Comparison of ENCODE assay signal across 26 mouse cellular contexts in the genomic region with DNA sequence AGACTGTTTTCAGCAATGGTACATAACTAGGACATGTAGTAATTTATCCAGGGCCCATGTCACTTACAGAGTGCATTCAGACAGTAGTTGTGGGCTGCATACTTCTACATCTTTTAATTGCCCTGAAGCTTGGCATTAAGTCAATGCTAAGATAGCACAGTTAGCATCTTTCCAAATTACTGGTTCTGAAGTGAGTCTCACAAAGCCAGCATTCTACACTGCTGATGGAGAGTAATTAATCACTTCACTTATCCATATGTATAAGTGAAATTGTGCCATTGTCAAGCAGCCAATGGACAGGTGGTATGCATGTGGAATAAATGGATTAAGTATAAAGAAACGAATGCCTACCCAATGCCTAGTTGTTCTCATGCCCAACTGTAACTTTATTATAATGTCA.
"Had no signal": no experiment of that assay in that cellular context is flagged by ENCODE, and none has a peak within 500 bp of the region (broad histone marks: within the 10 kb centered on the region; RNA-seq: fewer than 3 reads in every experiment).

No protein-coding gene starts in this region.

- H3K27me3 ChIP-seq: heart, embryonic 13.5 days; heart, embryonic 15.5 days; hindbrain, embryonic 13.5 days; hindbrain, embryonic 15.5 days; kidney, embryonic 15.5 days; limb, embryonic 13.5 days; limb, embryonic 15.5 days; liver, embryonic 12.5 days had no signal

- ATAC-seq: hindbrain, postnatal 0 days; intestine, embryonic 16.5 days; liver, embryonic 12.5 days had no signal

- H3K27ac ChIP-seq: heart, adult 2 months; heart, embryonic 13.5 days; heart, embryonic 15.5 days; hindbrain, embryonic 13.5 days; hindbrain, embryonic 15.5 days; hindbrain, postnatal 0 days; kidney, embryonic 15.5 days; kidney, postnatal 0 days; limb, embryonic 13.5 days; limb, embryonic 15.5 days; liver, embryonic 12.5 days; liver, embryonic 14.5 days had no signal

- H3K9me3 ChIP-seq: heart, embryonic 13.5 days; heart, embryonic 15.5 days; hindbrain, embryonic 13.5 days; kidney, embryonic 15.5 days; limb, embryonic 13.5 days; limb, embryonic 15.5 days; liver, embryonic 12.5 days had no signal

- H3K4me1 ChIP-seq: heart, embryonic 13.5 days; heart, embryonic 15.5 days; hindbrain, embryonic 13.5 days; hindbrain, embryonic 15.5 days; kidney, embryonic 15.5 days; limb, embryonic 13.5 days; limb, embryonic 15.5 days; liver, embryonic 12.5 days had no signal

- H3K4me3 ChIP-seq: heart, adult 2 months; heart, embryonic 13.5 days; heart, embryonic 15.5 days; hindbrain, embryonic 13.5 days; hindbrain, embryonic 15.5 days; kidney, embryonic 15.5 days; limb, embryonic 13.5 days; limb, embryonic 15.5 days; liver, embryonic 12.5 days had no signal

- H3K4me2 ChIP-seq: heart, embryonic 11.5 days; heart, embryonic 13.5 days; heart, embryonic 15.5 days; hindbrain, embryonic 13.5 days; hindbrain, embryonic 15.5 days; kidney, embryonic 15.5 days; limb, embryonic 13.5 days; limb, embryonic 15.5 days; liver, embryonic 12.5 days had no signal

- H3K9ac ChIP-seq: heart, embryonic 13.5 days; heart, embryonic 15.5 days; hindbrain, embryonic 13.5 days; hindbrain, embryonic 15.5 days; kidney, embryonic 15.5 days; limb, embryonic 13.5 days; limb, embryonic 15.5 days; liver, embryonic 12.5 days; liver, embryonic 14.5 days had no signal

- H3K36me3 ChIP-seq: heart, embryonic 13.5 days; heart, embryonic 15.5 days; hindbrain, embryonic 13.5 days; hindbrain, embryonic 15.5 days; kidney, embryonic 15.5 days; limb, embryonic 13.5 days; limb, embryonic 15.5 days; liver, embryonic 12.5 days had no signal

- DNase-seq: gastrocnemius, postnatal 14 days; gastrocnemius, postnatal 36 days; heart, adult 2 months; heart, postnatal 14 days; heart, postnatal 36 days; kidney, adult 11 months; kidney, adult 2 months; kidney, adult 9 months; kidney, postnatal 14 days; kidney, postnatal 36 days; layer of hippocampus, adult 9-11 months; layer of hippocampus, postnatal 36 days; left cerebral cortex, postnatal 4 days had no signal
